Mouse (Mus musculus): ENCODE data around the gene Bdh1. TPM values are rescaled to one million over a fixed set of nuclear protein-coding genes. Genes with fewer than 3 reads are reported as not detected.
A peak's percentile ranks its signal among the peaks of the same experiment; 100 is the strongest.

The Bdh1 gene
- total RNA-seq, 2 experiments from 2014 or later = 0.56 to 1.5 TPM

DNA sequence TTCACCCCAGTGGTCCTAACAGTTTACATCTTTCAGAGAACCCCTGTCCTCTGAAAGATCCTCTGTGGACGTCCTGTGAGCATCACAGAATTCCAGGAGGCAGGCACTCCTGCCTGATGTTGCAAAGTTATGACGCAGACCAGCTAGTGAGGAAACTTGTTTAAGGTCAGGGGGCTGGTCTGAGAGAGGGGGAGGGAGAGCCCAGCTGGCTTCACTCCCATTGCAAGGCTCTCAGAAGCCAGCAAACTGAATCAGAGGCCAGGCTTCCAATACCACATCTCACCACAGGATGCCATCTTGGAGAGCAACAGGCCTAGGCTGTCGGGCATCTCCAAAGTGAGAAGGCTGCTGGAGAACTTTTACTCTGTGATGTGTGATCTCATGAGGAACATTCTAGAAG is 78.5 kb downstream of the Bdh1 start:
- ATAC-seq (ENCODE audit: poor library complexity, severe bottlenecking) = no peak

DNA sequence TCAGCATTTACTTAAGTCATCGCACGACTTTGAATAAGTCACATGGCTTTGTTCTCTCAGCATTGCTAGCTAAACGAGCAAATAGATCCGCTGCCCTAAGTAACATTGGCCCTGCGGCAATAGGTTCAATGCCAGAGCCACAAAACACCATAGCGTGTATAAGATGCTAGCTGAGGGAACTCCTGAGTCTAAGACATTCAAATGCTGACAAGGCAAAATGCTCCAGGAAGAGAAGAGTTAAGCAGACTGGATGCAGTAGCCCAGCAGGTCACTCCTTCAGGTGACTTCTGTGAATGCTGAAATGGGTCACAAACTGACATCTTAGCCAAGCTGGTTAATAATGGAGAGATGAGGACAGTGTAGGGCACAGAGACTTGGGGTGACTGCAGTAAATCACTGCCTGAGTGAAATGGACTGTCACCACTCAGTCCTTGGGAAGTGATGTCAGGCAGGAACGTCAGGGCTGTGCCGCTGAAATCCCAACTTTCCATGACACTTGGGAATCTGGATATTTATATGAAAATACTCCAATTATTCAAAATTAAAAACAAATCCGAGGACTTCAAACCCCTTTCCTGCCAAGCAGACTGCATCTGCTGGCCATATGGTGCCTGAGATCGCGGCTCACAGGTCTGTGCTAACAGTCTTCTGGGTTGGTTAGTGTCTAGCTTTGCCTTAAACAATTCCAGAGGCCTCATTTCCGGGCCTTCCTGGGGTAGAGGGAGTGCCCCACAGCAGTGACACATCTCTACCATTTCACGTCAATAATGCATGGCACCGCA is 79.1 kb downstream of the Bdh1 start:
- no peak for ATAC-seq (ENCODE audit: poor library complexity, severe bottlenecking)

DNA sequence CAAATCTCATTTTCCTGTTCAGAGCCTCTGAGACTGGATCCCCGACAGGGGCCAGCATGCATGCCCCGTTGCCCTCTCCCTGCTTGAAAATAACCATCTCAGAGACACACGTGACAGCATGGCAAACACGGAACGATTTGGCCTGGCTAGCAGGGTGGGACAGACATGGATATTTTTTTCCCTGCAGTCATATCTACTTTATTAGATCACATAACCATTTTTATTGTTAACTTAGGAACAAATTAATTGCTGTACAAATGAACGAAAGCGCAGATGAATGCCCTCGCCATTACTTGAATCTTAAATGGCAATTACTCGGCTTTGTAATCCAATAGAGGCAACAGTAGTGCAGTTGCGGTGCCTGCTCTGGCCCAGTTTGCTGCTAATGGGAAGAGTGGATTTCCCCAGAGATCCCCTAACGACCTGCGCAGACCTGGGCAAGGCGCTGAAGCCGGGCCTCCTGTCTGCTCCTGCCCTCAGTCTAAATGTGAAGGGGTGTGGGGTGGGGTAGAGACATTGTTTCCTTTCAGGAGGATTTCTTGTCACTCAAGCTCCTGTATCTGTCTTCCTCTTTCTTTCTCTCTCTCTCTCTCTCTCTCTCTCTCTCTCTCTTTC is 79.8 kb downstream of the Bdh1 start:
- ATAC-seq (ENCODE audit: poor library complexity, severe bottlenecking) = no peak

DNA sequence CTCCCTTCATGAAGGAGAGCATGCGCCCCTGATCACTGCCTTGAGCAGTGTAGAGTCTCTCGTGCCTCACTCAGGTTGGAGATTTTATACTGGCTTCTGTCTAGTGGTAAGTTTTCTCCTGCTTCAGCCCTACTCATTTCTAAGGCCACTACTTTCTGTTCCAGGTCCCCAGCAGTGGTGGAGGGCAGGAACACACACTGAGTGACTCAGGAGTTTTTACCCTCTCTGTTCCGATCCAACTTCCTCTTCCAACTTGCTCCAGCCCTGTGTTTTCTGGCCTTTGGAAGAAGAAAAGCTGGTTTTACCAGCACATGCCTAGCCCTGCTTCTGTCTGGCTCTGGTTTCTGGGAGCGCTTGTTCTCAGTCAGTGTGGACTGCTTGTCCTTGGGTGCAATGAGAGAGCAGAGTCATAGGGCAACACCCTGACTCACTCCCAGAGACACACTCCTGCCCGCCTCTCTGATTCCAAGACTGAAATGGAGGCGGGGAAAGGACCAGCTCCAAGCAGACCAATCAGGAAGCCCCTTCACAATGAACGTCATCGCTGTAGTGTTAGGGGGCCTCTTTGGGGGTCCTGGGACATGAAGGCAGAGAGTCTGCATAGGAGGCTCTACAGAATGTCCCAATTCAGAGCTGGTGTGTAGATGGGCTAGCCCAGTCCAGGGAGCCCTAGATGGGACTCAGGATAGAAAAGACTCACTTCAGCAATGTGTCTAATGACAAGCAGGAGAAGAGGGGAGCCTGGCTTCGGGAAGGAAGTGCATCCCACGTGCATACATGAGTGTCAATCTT is 84.8 kb downstream of the Bdh1 start:
- peak; percentile 80 for ATAC-seq (ENCODE audit: poor library complexity, severe bottlenecking)

DNA sequence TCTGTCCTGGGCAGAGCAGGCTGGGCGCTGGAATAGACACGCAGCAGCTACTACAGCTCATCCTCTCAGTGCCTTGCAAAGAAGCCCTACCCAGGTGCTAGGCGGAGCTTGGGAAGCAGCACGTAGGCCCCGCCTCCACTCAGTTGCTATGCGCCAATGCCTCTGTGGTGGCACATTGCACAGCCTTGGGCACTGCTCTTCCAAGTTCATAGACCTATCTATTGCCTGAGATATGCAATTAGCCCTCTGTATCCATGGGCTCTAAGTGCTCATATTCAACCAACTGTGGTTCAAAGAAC is 85.3 kb downstream of the Bdh1 start:
- ATAC-seq (ENCODE audit: poor library complexity, severe bottlenecking) = no peak

DNA sequence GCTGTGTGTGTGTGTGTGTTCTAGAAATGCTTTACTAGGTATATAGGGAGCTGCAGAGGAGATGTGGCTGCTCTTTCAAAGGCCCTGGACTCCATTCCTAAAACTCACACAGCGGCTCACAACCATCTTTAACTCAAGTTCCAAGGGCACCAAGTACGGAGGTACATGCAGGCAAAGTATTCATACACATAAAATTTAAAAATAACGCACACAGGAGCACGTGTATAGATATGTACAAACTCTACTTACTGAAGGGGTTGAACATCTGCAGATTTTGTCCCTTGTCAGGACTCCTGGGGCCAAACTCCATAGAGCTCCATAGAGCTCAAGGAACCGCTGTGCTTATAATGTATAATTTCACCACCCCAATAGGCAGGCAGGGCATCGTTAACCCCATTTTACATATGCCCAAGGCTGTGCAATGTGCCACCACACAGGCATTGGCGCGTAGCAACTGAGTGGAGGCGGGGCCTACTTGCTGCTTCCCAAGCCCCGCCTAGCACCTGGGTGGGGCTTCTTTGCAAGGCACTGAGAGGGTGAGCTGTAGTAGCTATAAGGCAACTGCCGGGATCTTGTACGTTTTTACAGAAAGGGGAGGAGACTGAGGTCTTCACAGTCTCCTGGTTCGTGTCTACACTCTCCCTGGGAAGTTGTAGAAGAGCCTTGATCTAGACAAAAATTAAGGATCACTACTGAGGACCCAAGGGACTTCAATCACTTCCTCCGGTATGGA is 85.9 kb downstream of the Bdh1 start:
- no peak for ATAC-seq (ENCODE audit: poor library complexity, severe bottlenecking)

Other genes with a start within 250 kb of the Bdh1 start
- 60.7 and 61.6 TPM in 2 replicates for gene Acap2, start 221.0 kb upstream of the Bdh1 start, total RNA-seq (2015)
- gene Acap2, start 221.0 kb upstream of the Bdh1 start, total RNA-seq (2017) = 90.0 and 98.9 TPM in 2 replicates
- 85.4 and 90.2 TPM in 2 replicates for gene Ppp1r2, start 147.0 kb upstream of the Bdh1 start, total RNA-seq (2015)
- 58.6 and 59.5 TPM in 2 replicates for gene Ppp1r2, start 147.0 kb upstream of the Bdh1 start, total RNA-seq (2017)
- 0.33 and 1.3 TPM in 2 replicates for gene Apod, start 107.5 kb upstream of the Bdh1 start, total RNA-seq (2015)
- 0.33 and 0.53 TPM in 2 replicates for gene Apod, start 107.5 kb upstream of the Bdh1 start, total RNA-seq (2017)
- 22.4 TPM in 2 replicates for gene Dlg1, start 241.2 kb downstream of the Bdh1 start, total RNA-seq (2015)
- gene Dlg1, start 241.2 kb downstream of the Bdh1 start, total RNA-seq (2017) = 45.2 and 48.1 TPM in 2 replicates

Measured in megakaryocyte, adult 5-6 weeks (primary cell).